Mouse (Mus musculus) left cerebral cortex, adult 9 months (tissue): ENCODE data around the gene Atxn7.
"Not testable (repeated sequence)": the region's sequence is repeated elsewhere in the genome, so short reads cannot be mapped to it uniquely, and the experiment has no call there.

Experiments used
- DNase-seq, 2 experiments: peaks; one replicate each; pipeline ENCODE4 v3.0.0; 2022; ENCODE audit warnings: low spot score in 2 of 2

The Atxn7 gene

GRCm38 (mm10) chr14:13961401-13962112, at the start of gene Atxn7, which contains the start of gene Thoc7:
TSS of gene Atxn7 (plus strand) at chr14:13961440.
TSS of gene Thoc7 (minus strand) at chr14:13961852.
- peak in 1 of 2 experiments; percentile 32 for DNase-seq

- no peak for DNase-seq
Observed at GRCm38 (mm10) chr14:13914387-13915082, 46.7 kb upstream of the Atxn7 start, which contains the start of gene Gm281. TSS of gene Gm281 (minus strand) at chr14:13914478.

GRCm38 (mm10) chr14:13915207-13915606, 46.0 kb upstream of the Atxn7 start:
- no peak for DNase-seq

GRCm38 (mm10) chr14:13917208-13917607, 44.0 kb upstream of the Atxn7 start:
- DNase-seq, result no peak

- peak; percentile 6 to 79 for DNase-seq
Observed at GRCm38 (mm10) chr14:13917630-13918029, 43.6 kb upstream of the Atxn7 start.

- no peak for DNase-seq
Observed at GRCm38 (mm10) chr14:13933290-13934051, 27.8 kb upstream of the Atxn7 start.

GRCm38 (mm10) chr14:13934052-13934371, 27.2 kb upstream of the Atxn7 start:
- no peak for DNase-seq

- no peak for DNase-seq
Observed at GRCm38 (mm10) chr14:13944686-13945085, 16.6 kb upstream of the Atxn7 start.

GRCm38 (mm10) chr14:13948345-13948744, 12.9 kb upstream of the Atxn7 start:
- no peak for DNase-seq

GRCm38 (mm10) chr14:13950401-13950800, 10.8 kb upstream of the Atxn7 start:
- peak in 1 of 2 experiments; percentile 13 for DNase-seq

GRCm38 (mm10) chr14:13952151-13952550, 9.1 kb upstream of the Atxn7 start:
- DNase-seq, result not testable (repeated sequence)

GRCm38 (mm10) chr14:13960079-13960478, 1.2 kb upstream of the Atxn7 start:
- DNase-seq, result no peak

- peak in 1 of 2 experiments; percentile 40 for DNase-seq
Observed at GRCm38 (mm10) chr14:13960482-13961325, 536 bp upstream of the Atxn7 start.

GRCm38 (mm10) chr14:13962476-13962875, 1.2 kb downstream of the Atxn7 start:
- DNase-seq, result no peak

- DNase-seq, result no peak
Observed at GRCm38 (mm10) chr14:13963527-13963926, 2.3 kb downstream of the Atxn7 start.

- no peak for DNase-seq
Observed at GRCm38 (mm10) chr14:13967607-13968006, 6.4 kb downstream of the Atxn7 start.

- DNase-seq, result no peak
Observed at GRCm38 (mm10) chr14:13968476-13968875, 7.2 kb downstream of the Atxn7 start.

- no peak for DNase-seq
Observed at GRCm38 (mm10) chr14:13970513-13970912, 9.3 kb downstream of the Atxn7 start.

- no peak for DNase-seq
Observed at GRCm38 (mm10) chr14:13971644-13972234, 10.5 kb downstream of the Atxn7 start.

- DNase-seq, result no peak
Observed at GRCm38 (mm10) chr14:13977498-13977897, 16.3 kb downstream of the Atxn7 start.

GRCm38 (mm10) chr14:13981286-13981685, 20.0 kb downstream of the Atxn7 start:
- peak in 1 of 2 experiments; percentile 12 for DNase-seq
